Mouse (Mus musculus): Measurements from ENCODE around the gene Tubb2a. TPM values are rescaled to one million over a fixed set of nuclear protein-coding genes. Genes with fewer than 3 reads are reported as not detected.

The Tubb2a gene
- total and polyA plus RNA-seq, 2 experiments, result 27.5 to 569 TPM

- DNase-seq (ENCODE audit: extremely low read depth, low read depth, low spot score), result peak; percentile 60
These were observed 24.0 kb downstream of the Tubb2a start for GRCm38 (mm10) chr13:34053673-34054282.

GRCm38 (mm10) chr13:34051692-34052091, 26.1 kb downstream of the Tubb2a start:
- no peak overlapping the region for H3K27ac ChIP-seq (replicated peaks; ENCODE audit: insufficient read depth, low read depth, low read length)
- H3K4me1 ChIP-seq (ENCODE audit: control insufficient read depth, insufficient read depth, low read length), result peaks cover 30% of the 10 kb centered on the region
- WGBS, result 85% methylated on average over 3 of the region's 3 CpGs

More at GRCm38 (mm10) chr13:34053673-34054282, 24.0 kb downstream of the Tubb2a start:
- Histone ChIP-seq H3K4me3 (ENCODE audit: insufficient read depth, low read depth, low read length) (no peak overlapping the region), H3K36me3 (ENCODE audit: control insufficient read depth, insufficient read depth, low read length) (peaks cover 45% of the 10 kb centered on the region), H3K27me3 (ENCODE audit: control insufficient read depth, insufficient read depth, low read length) (no peaks in the 10 kb centered on the region), H3K9ac (ENCODE audit: low read depth, low read length) (peak overlapping the region; percentile 69), H3K27ac (replicated peaks; ENCODE audit: insufficient read depth, low read depth, low read length) (peak overlapping the region; percentile 95), H3K79me2 (ENCODE audit: control insufficient read depth, insufficient read depth, low read length) (no peaks in the 10 kb centered on the region), H3K4me1 (ENCODE audit: control insufficient read depth, insufficient read depth, low read length) (peaks cover 27% of the 10 kb centered on the region)
- 30% methylated on average over 13 of the region's 13 CpGs for WGBS
- TF ChIP-seq CTCF (IDR thresholded peaks at IDR 0.05; ENCODE audit: low read depth, low read length), result no peak
- no peak for TF ChIP-seq POLR2A (IDR thresholded peaks at IDR 0.05; ENCODE audit: extremely low read depth, insufficient read depth, low read length)

GRCm38 (mm10) chr13:34050479-34050878, 27.3 kb downstream of the Tubb2a start:
- Histone ChIP-seq H3K36me3 (ENCODE audit: control insufficient read depth, insufficient read depth, low read length) (peaks cover 33% of the 10 kb centered on the region), H3K4me1 (ENCODE audit: control insufficient read depth, insufficient read depth, low read length) (peaks cover 32% of the 10 kb centered on the region), H3K4me3 (ENCODE audit: insufficient read depth, low read depth, low read length) (no peak overlapping the region), H3K27ac (replicated peaks; ENCODE audit: insufficient read depth, low read depth, low read length) (no peak overlapping the region), H3K9ac (ENCODE audit: low read depth, low read length) (no peak overlapping the region), H3K79me2 (ENCODE audit: control insufficient read depth, insufficient read depth, low read length) (no peaks in the 10 kb centered on the region), H3K27me3 (ENCODE audit: control insufficient read depth, insufficient read depth, low read length) (no peaks in the 10 kb centered on the region)
- TF ChIP-seq POLR2A (IDR thresholded peaks at IDR 0.05; ENCODE audit: extremely low read depth, insufficient read depth, low read length) (no peak), CTCF (IDR thresholded peaks at IDR 0.05; ENCODE audit: low read depth, low read length) (no peak)
- WGBS, result 80% methylated on average over 8 of the region's 8 CpGs
- DNase-seq (ENCODE audit: extremely low read depth, low read depth, low spot score), result no peak

More at GRCm38 (mm10) chr13:34051692-34052091, 26.1 kb downstream of the Tubb2a start:
- Histone ChIP-seq H3K27me3 (ENCODE audit: control insufficient read depth, insufficient read depth, low read length) (no peaks in the 10 kb centered on the region), H3K79me2 (ENCODE audit: control insufficient read depth, insufficient read depth, low read length) (no peaks in the 10 kb centered on the region), H3K4me3 (ENCODE audit: insufficient read depth, low read depth, low read length) (no peak overlapping the region), H3K9ac (ENCODE audit: low read depth, low read length) (no peak overlapping the region), H3K36me3 (ENCODE audit: control insufficient read depth, insufficient read depth, low read length) (peaks cover 41% of the 10 kb centered on the region)
- DNase-seq (ENCODE audit: extremely low read depth, low read depth, low spot score), result no peak
- TF ChIP-seq POLR2A (IDR thresholded peaks at IDR 0.05; ENCODE audit: extremely low read depth, insufficient read depth, low read length) (no peak), CTCF (IDR thresholded peaks at IDR 0.05; ENCODE audit: low read depth, low read length) (no peak)

- WGBS, result 91% methylated on average over 3 of the region's 3 CpGs
- no peak overlapping the region for H3K27ac ChIP-seq (replicated peaks; ENCODE audit: insufficient read depth, low read depth, low read length)
- no peaks in the 10 kb centered on the region for H3K27me3 ChIP-seq (ENCODE audit: control insufficient read depth, insufficient read depth, low read length)
- H3K9ac ChIP-seq (ENCODE audit: low read depth, low read length), result no peak overlapping the region
- peaks cover 34% of the 10 kb centered on the region for H3K36me3 ChIP-seq (ENCODE audit: control insufficient read depth, insufficient read depth, low read length)
- H3K79me2 ChIP-seq (ENCODE audit: control insufficient read depth, insufficient read depth, low read length), result peaks cover 2% of the 10 kb centered on the region; the same call in 1 of the 2 replicates
- no peak for DNase-seq (ENCODE audit: extremely low read depth, low read depth, low spot score)
- H3K4me1 ChIP-seq (ENCODE audit: control insufficient read depth, insufficient read depth, low read length), result peaks cover 27% of the 10 kb centered on the region
- H3K4me3 ChIP-seq (ENCODE audit: insufficient read depth, low read depth, low read length), result no peak overlapping the region
- TF ChIP-seq POLR2A (IDR thresholded peaks at IDR 0.05; ENCODE audit: extremely low read depth, insufficient read depth, low read length), result no peak
- no peak for TF ChIP-seq CTCF (IDR thresholded peaks at IDR 0.05; ENCODE audit: low read depth, low read length)
These were observed 30.3 kb downstream of the Tubb2a start for GRCm38 (mm10) chr13:34047526-34047925.

- TF ChIP-seq POLR2A (IDR thresholded peaks at IDR 0.05; ENCODE audit: extremely low read depth, insufficient read depth, low read length), result no peak
- TF ChIP-seq CTCF (IDR thresholded peaks at IDR 0.05; ENCODE audit: low read depth, low read length), result peak; percentile 81
- Histone ChIP-seq H3K27me3 (ENCODE audit: control insufficient read depth, insufficient read depth, low read length) (no peaks in the 10 kb centered on the region), H3K9ac (ENCODE audit: low read depth, low read length) (peak overlapping the region; percentile 57; the same call in 1 of the 2 replicates), H3K27ac (replicated peaks; ENCODE audit: insufficient read depth, low read depth, low read length) (peak overlapping the region; percentile 74), H3K79me2 (ENCODE audit: control insufficient read depth, insufficient read depth, low read length) (peaks cover 2% of the 10 kb centered on the region; the same call in 1 of the 2 replicates), H3K36me3 (ENCODE audit: control insufficient read depth, insufficient read depth, low read length) (peaks cover 31% of the 10 kb centered on the region), H3K4me1 (ENCODE audit: control insufficient read depth, insufficient read depth, low read length) (peaks cover 24% of the 10 kb centered on the region), H3K4me3 (ENCODE audit: insufficient read depth, low read depth, low read length) (no peak overlapping the region)
- peak; percentile 83 for DNase-seq (ENCODE audit: extremely low read depth, low read depth, low spot score)
- 22% methylated on average over 11 of the region's 11 CpGs for WGBS
These were observed 31.3 kb downstream of the Tubb2a start for GRCm38 (mm10) chr13:34046421-34047012.

All from liver, adult 2 months (tissue).